Mouse (Mus musculus): Measurements from ENCODE around the gene Phf20.

DNA sequence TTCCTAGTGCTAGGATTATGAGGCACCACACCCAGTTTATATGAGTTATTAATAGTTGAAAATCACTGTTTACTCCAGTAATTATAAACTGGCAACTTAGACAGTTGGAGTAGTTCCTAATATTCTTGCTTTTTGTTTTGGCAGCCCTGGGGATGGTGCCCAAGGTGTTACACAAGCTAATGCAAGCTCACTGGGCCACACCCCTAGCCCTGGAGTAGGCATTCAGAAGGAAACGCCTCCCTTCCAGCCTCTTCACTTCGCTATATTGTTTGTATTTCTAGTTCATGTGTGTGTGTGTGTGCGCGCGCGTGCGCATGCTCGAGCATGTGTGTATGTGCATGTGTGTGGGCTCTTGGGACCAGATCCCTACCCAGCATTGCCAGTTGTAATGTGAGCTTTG lies 46.7 kb downstream of the Phf20 start:
- TF ChIP-seq CTCF (IDR thresholded peaks at IDR 0.05; ENCODE audit: control insufficient read depth, insufficient read depth, low read length) = no peak
- no peak for TF ChIP-seq POLR2A (IDR thresholded peaks at IDR 0.05; ENCODE audit: borderline replicate concordance, control insufficient read depth, low read depth, low read length)

Measured in bone marrow, adult 2 months (tissue).